In genomic region chr12:84284391-84284790, GRCm38 (mm10) we compare ENCODE assay signal across 8 mouse cellular contexts. TPM values are rescaled to one million over a fixed set of nuclear protein-coding genes. Genes with fewer than 3 reads are reported as not detected.
A peak's percentile ranks its signal among the peaks of the same experiment; 100 is the strongest.
DNase-seq lines count a peak whose midpoint lies in the region; ATAC-seq lines count a peak whose summit lies in the region.

No protein-coding gene starts in this region.

- H3K9me3 ChIP-seq in megakaryocyte, embryonic 14.5 days = no peaks in the 10 kb centered on the region
- H3K9me3 ChIP-seq in forebrain, embryonic 11.5 days (ENCODE audit: control insufficient read depth, low read length) = no peaks in the 10 kb centered on the region
- no peaks in the 10 kb centered on the region for H3K9me3 ChIP-seq in limb, embryonic 11.5 days (ENCODE audit: control insufficient read depth, low read length)
- H3K9me3 ChIP-seq in stomach, embryonic 14.5 days (ENCODE audit: control insufficient read depth, low read depth, low read length) = no peaks in the 10 kb centered on the region

- H3K9ac ChIP-seq in forebrain, embryonic 11.5 days (ENCODE audit: low read length) = no peak overlapping the region; the same call in 1 of the 2 replicates
- H3K9ac ChIP-seq in limb, embryonic 11.5 days (ENCODE audit: low read length) = no peak overlapping the region
- H3K9ac ChIP-seq in stomach, embryonic 14.5 days (replicated peaks; ENCODE audit: low read depth, low read length) = no peak overlapping the region

- H3K27me3 ChIP-seq in megakaryocyte, embryonic 14.5 days (replicated peaks) = peaks cover 1% of the 10 kb centered on the region
- no peaks in the 10 kb centered on the region for H3K27me3 ChIP-seq in forebrain, embryonic 11.5 days (ENCODE audit: control insufficient read depth, insufficient read depth, low read length)
- H3K27me3 ChIP-seq in limb, embryonic 11.5 days (ENCODE audit: control insufficient read depth, insufficient read depth, low read length) = no peaks in the 10 kb centered on the region
- no peaks in the 10 kb centered on the region for H3K27me3 ChIP-seq in stomach, embryonic 14.5 days (ENCODE audit: control insufficient read depth, insufficient read depth, low read length)

- DNase-seq in forebrain, embryonic 11.5 days (ENCODE audit: low spot score) = no peak
- no peak for DNase-seq in limb, embryonic 11.5 days (ENCODE audit: low spot score)
- DNase-seq in right cerebral cortex, postnatal 14 days = no peak
- no peak for DNase-seq in thymus, postnatal 4 days
- no peak for DNase-seq in lung, postnatal 36 days

- no peak for ATAC-seq in megakaryocyte, adult 5-6 weeks (ENCODE audit: poor library complexity, severe bottlenecking)
- no peak for ATAC-seq in forebrain, embryonic 11.5 days (replicated peaks; ENCODE audit: low FRiP score)
- no peak for ATAC-seq in limb, embryonic 11.5 days (ENCODE audit: insufficient number of reproducible peaks, low FRiP score, low TSS enrichment, low read depth)
- ATAC-seq in stomach, embryonic 14.5 days (ENCODE audit: insufficient number of reproducible peaks, insufficient read depth, low FRiP score, low read depth) = no peak

- no peak overlapping the region for H3K27ac ChIP-seq in forebrain, embryonic 11.5 days (ENCODE audit: low read depth, low read length)
- no peak overlapping the region for H3K27ac ChIP-seq in limb, embryonic 11.5 days (replicated peaks; ENCODE audit: low read depth, low read length)
- no peak overlapping the region for H3K27ac ChIP-seq in stomach, embryonic 14.5 days (ENCODE audit: low read length)

- peak overlapping the region; percentile 71; the same call in 1 of the 2 replicates for H3K4me2 ChIP-seq in forebrain, embryonic 11.5 days (ENCODE audit: low read depth, low read length, severe bottlenecking)
- peak overlapping the region; percentile 65 for H3K4me2 ChIP-seq in limb, embryonic 11.5 days (ENCODE audit: low read depth, severe bottlenecking)
- H3K4me2 ChIP-seq in stomach, embryonic 14.5 days (replicated peaks; ENCODE audit: low read depth, low read length) = peak overlapping the region; percentile 72

- H3K36me3 ChIP-seq in megakaryocyte, embryonic 14.5 days (replicated peaks; ENCODE audit: low read length) = peaks cover 7% of the 10 kb centered on the region
- no peaks in the 10 kb centered on the region for H3K36me3 ChIP-seq in forebrain, embryonic 11.5 days (ENCODE audit: control insufficient read depth, insufficient read depth, low read length)
- H3K36me3 ChIP-seq in limb, embryonic 11.5 days (ENCODE audit: control insufficient read depth, insufficient read depth, low read length) = no peaks in the 10 kb centered on the region
- H3K36me3 ChIP-seq in stomach, embryonic 14.5 days (ENCODE audit: control insufficient read depth, insufficient read depth, low read length) = no peaks in the 10 kb centered on the region

- peaks cover 42% of the 10 kb centered on the region for H3K4me1 ChIP-seq in megakaryocyte, embryonic 14.5 days
- H3K4me1 ChIP-seq in forebrain, embryonic 11.5 days (replicated peaks; ENCODE audit: control insufficient read depth, insufficient read depth, low read length) = peaks cover 5% of the 10 kb centered on the region; the same call in 1 of the 2 replicates
- H3K4me1 ChIP-seq in limb, embryonic 11.5 days (ENCODE audit: control insufficient read depth, insufficient read depth, low read length) = 0 out of 2 replicates have a peak, but pooled peaks cover 4% of the 10 kb centered on the region
- no peaks in the 10 kb centered on the region for H3K4me1 ChIP-seq in stomach, embryonic 14.5 days (ENCODE audit: control insufficient read depth, insufficient read depth, low read length)

- 81% methylated on average over 14 of the region's 14 CpGs for WGBS in forebrain, embryonic 11.5 days
- 75% methylated on average over 14 of the region's 14 CpGs for WGBS in limb, embryonic 11.5 days
- 79% methylated on average over 14 of the region's 14 CpGs for WGBS in stomach, embryonic 14.5 days

- peak overlapping the region; percentile 96 for H3K4me3 ChIP-seq in megakaryocyte, embryonic 14.5 days (replicated peaks)
- H3K4me3 ChIP-seq in forebrain, embryonic 11.5 days (ENCODE audit: low read depth, low read length) = no peak overlapping the region
- peak overlapping the region; percentile 51; the same call in 1 of the 2 replicates for H3K4me3 ChIP-seq in limb, embryonic 11.5 days (ENCODE audit: low read depth, low read length)
- peak overlapping the region; percentile 50; the same call in 1 of the 2 replicates for H3K4me3 ChIP-seq in stomach, embryonic 14.5 days (ENCODE audit: low read depth, low read length)

RNA-seq across cellular contexts. Expression of gene Ptgr2, which starts 0.6 kb away (rescaled TPM):
- polyA plus RNA-seq in megakaryocyte, embryonic 14.5 days (2012; ENCODE audit: insufficient read depth, low replicate concordance) = 3.3 TPM in 1 of 2 replicates, not detected in the other
- 14.3 and 18.9 TPM in 2 replicates for total RNA-seq in megakaryocyte, adult 5-6 weeks (2015)
- 52.4 and 52.9 TPM in 2 replicates for total RNA-seq in megakaryocyte, adult 5-6 weeks (2017)
- 13.8 and 14.3 TPM in 2 replicates for polyA plus RNA-seq in forebrain, embryonic 11.5 days (2014; fragmentation: Nextera tagmentation; extraction: Ambion mirVana)
- polyA plus RNA-seq in limb, embryonic 11.5 days (2014; fragmentation: Nextera tagmentation; extraction: Ambion mirVana) = 11.5 and 14.0 TPM in 2 replicates
- polyA plus RNA-seq in stomach, embryonic 14.5 days (2014; fragmentation: Nextera tagmentation; extraction: Ambion mirVana) = 18.5 and 19.9 TPM in 2 replicates

RNA-seq across cellular contexts. Expression of gene Zfp410, which starts 32.3 kb away (rescaled TPM):
- 2.2 TPM in 1 of 2 replicates, not detected in the other for polyA plus RNA-seq in megakaryocyte, embryonic 14.5 days (2012; ENCODE audit: insufficient read depth, low replicate concordance)
- total RNA-seq in megakaryocyte, adult 5-6 weeks (2015) = 37.7 and 43.1 TPM in 2 replicates
- total RNA-seq in megakaryocyte, adult 5-6 weeks (2017) = 25.3 and 32.6 TPM in 2 replicates
- 121 and 129 TPM in 2 replicates for polyA plus RNA-seq in forebrain, embryonic 11.5 days (2014; fragmentation: Nextera tagmentation; extraction: Ambion mirVana)
- 111 and 125 TPM in 2 replicates for polyA plus RNA-seq in limb, embryonic 11.5 days (2014; fragmentation: Nextera tagmentation; extraction: Ambion mirVana)
- polyA plus RNA-seq in stomach, embryonic 14.5 days (2014; fragmentation: Nextera tagmentation; extraction: Ambion mirVana) = 76.9 and 77.0 TPM in 2 replicates

Comparison
In these comparisons a context has a peak if more than half of its experiments do, and no peak if none do; other contexts are left out.
1. RNA of gene Zfp410, which starts 32.3 kb away (polyA plus RNA-seq): 121 to 129 TPM in forebrain, embryonic 11.5 days, 111 to 125 TPM in limb, embryonic 11.5 days and 76.9 to 77.0 TPM in stomach, embryonic 14.5 days; 2.2 TPM in megakaryocyte, embryonic 14.5 days; every median in the first group is over 10 times any median in the second.
2. Peak in every context shown above with its lines, with median percentiles within 50 percentile points of each other: H3K4me2 ChIP-seq.